Mouse (Mus musculus) liver, adult 2 months (tissue): Measurements from ENCODE around the gene Dars.

Experiments used
- CTCF ChIP-seq: fragments of 200-500 bp; IDR thresholded peaks from 2 replicates; pipeline ENCODE4 v1.5.1; 2011; ENCODE audit warnings: low read depth, low read length, control low read depth
- POLR2A ChIP-seq: fragments of 200-500 bp; IDR thresholded peaks from 2 replicates; pipeline ENCODE4 v1.6.1; 2011; ENCODE audit warnings: low read length, control low read depth; ENCODE audit not compliant: insufficient read depth; ENCODE audit errors: extremely low read depth

GRCm38 (mm10) chr1:128436015-128436414 is 18.8 kb upstream of the Dars start:
- TF ChIP-seq POLR2A (no peak), CTCF (no peak)
